Mouse (Mus musculus): Measurements from ENCODE around the gene Tent5c. TPM values are rescaled to one million over a fixed set of nuclear protein-coding genes. Genes with fewer than 3 reads are reported as not detected.

The Tent5c gene
- polyA plus RNA-seq, 1 experiment from 2014 or later, result 6.0 TPM

GRCm38 (mm10) chr3:100438461-100439002 lies 50.6 kb downstream of the Tent5c start:
- peaks cover 16% of the 10 kb centered on the region for H3K4me1 ChIP-seq (replicated peaks)
- H3K9ac ChIP-seq (replicated peaks), result no peak overlapping the region
- no peaks in the 10 kb centered on the region for H3K9me3 ChIP-seq
- H3K36me3 ChIP-seq, result no peaks in the 10 kb centered on the region
- H3K4me2 ChIP-seq, result no peak overlapping the region
- 67% methylated on average over 4 of the region's 4 CpGs for WGBS
- peak; percentile 54; the same call in 1 of the 2 replicates for ATAC-seq (ENCODE audit: insufficient number of reproducible peaks, insufficient read depth, low FRiP score, low TSS enrichment, low read depth)
- no peaks in the 10 kb centered on the region for H3K27me3 ChIP-seq
- no peak overlapping the region for H3K4me3 ChIP-seq (replicated peaks)
- 0 out of 2 replicates have a peak overlapping the region, but pooled peaks have one; percentile 56 for H3K27ac ChIP-seq

DNA sequence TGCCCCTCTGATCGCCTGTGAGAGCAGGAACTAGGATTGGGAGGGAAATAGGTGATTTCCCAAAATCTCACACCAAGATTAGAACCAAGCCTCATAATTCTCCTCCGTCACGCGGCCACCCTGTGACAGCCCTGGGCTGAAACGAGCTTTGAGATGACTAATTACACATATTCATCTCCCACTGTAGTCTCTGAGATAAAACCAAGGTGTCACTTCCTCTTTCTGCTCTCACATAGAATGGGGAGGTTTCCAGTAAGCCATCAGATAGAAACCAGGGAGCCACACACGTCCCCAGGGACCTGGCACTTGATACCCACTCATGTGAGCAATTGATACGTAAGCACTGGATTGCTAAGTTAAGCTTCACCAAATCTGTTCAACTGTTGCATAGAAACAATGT lies 52.4 kb downstream of the Tent5c start:
- WGBS, result 84% methylated on average over 7 of the region's 7 CpGs
- ATAC-seq (ENCODE audit: insufficient number of reproducible peaks, insufficient read depth, low FRiP score, low TSS enrichment, low read depth), result no peak
- no peak overlapping the region for H3K9ac ChIP-seq (replicated peaks)

GRCm38 (mm10) chr3:100431705-100432104 lies 57.4 kb downstream of the Tent5c start:
- no peak for ATAC-seq (ENCODE audit: insufficient number of reproducible peaks, insufficient read depth, low FRiP score, low TSS enrichment, low read depth)
- H3K27me3 ChIP-seq, result no peaks in the 10 kb centered on the region
- H3K36me3 ChIP-seq, result no peaks in the 10 kb centered on the region
- 0 out of 2 replicates have a peak, but pooled peaks cover 2% of the 10 kb centered on the region for H3K4me1 ChIP-seq (replicated peaks)
- no peak overlapping the region for H3K4me2 ChIP-seq
- WGBS, result 86% methylated on average over 4 of the region's 4 CpGs
- no peak overlapping the region for H3K27ac ChIP-seq
- no peaks in the 10 kb centered on the region for H3K9me3 ChIP-seq
- H3K4me3 ChIP-seq (replicated peaks), result no peak overlapping the region
- no peak overlapping the region for H3K9ac ChIP-seq (replicated peaks)

More for the DNA sequence above, 52.4 kb downstream of the Tent5c start:
- H3K4me2 ChIP-seq, result no peak overlapping the region
- no peaks in the 10 kb centered on the region for H3K9me3 ChIP-seq
- peaks cover 11% of the 10 kb centered on the region for H3K4me1 ChIP-seq (replicated peaks)
- H3K27ac ChIP-seq, result no peak overlapping the region
- no peaks in the 10 kb centered on the region for H3K27me3 ChIP-seq
- H3K4me3 ChIP-seq (replicated peaks), result no peak overlapping the region
- H3K36me3 ChIP-seq, result no peaks in the 10 kb centered on the region

DNA sequence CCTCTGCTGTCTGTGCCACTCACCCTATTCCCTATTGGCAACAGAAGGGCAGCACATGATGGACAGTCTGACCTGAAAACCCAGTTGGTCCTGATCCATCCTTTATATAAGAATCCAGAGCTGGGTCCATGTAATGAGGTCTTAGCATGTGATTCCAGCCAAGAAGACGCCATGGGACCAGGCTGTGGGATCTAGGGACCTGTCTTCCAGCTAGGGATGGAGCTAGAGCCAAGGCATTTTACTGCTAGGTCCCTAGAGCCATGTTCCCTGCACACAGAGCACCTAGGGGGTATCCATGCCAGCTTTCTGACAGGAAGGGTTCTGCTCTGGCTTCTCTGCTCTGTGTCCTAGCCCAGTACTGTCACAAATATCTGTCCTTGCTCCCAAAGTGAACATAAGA lies 58.4 kb downstream of the Tent5c start:
- no peak for ATAC-seq (ENCODE audit: insufficient number of reproducible peaks, insufficient read depth, low FRiP score, low TSS enrichment, low read depth)
- H3K4me3 ChIP-seq (replicated peaks), result no peak overlapping the region

DNA sequence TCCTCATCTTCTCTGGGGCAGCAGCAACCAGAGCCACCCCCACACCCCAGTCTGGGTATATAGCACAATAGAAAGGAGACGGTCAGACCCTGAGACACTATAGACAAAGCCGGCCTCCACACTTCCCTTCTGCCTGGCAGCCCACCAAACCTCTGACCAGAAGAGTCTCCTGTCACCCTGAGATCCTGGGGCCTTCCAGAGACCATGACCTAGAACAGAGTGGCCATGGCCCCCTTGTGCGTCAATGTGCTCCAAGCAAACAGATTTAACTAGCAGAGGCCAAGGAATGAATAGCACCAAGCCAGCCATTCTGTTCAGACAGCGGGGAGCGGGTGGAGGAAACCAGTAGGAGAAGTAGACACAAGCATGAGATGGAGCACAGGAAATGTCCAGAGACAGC lies 59.0 kb downstream of the Tent5c start:
- Histone ChIP-seq H3K36me3 (no peaks in the 10 kb centered on the region), H3K4me1 (replicated peaks) (0 out of 2 replicates have a peak, but pooled peaks cover 11% of the 10 kb centered on the region), H3K27ac (no peak overlapping the region), H3K4me2 (no peak overlapping the region), H3K27me3 (no peaks in the 10 kb centered on the region), H3K9ac (replicated peaks) (no peak overlapping the region), H3K4me3 (replicated peaks) (no peak overlapping the region), H3K9me3 (no peaks in the 10 kb centered on the region)
- ATAC-seq (ENCODE audit: insufficient number of reproducible peaks, insufficient read depth, low FRiP score, low TSS enrichment, low read depth), result no peak
- 94% methylated on average over 5 of the region's 5 CpGs for WGBS

More for the DNA sequence above, 58.4 kb downstream of the Tent5c start:
- H3K9me3 ChIP-seq, result no peaks in the 10 kb centered on the region
- no peaks in the 10 kb centered on the region for H3K36me3 ChIP-seq
- no peak overlapping the region for H3K9ac ChIP-seq (replicated peaks)
- 0 out of 2 replicates have a peak, but pooled peaks cover 11% of the 10 kb centered on the region for H3K4me1 ChIP-seq (replicated peaks)
- 90% methylated on average over 1 of the region's 1 CpGs for WGBS
- H3K4me2 ChIP-seq, result no peak overlapping the region
- no peak overlapping the region for H3K27ac ChIP-seq
- no peaks in the 10 kb centered on the region for H3K27me3 ChIP-seq

GRCm38 (mm10) chr3:100429667-100430066 lies 59.5 kb downstream of the Tent5c start:
- H3K9me3 ChIP-seq, result no peaks in the 10 kb centered on the region
- no peaks in the 10 kb centered on the region for H3K36me3 ChIP-seq
- H3K27me3 ChIP-seq, result no peaks in the 10 kb centered on the region
- H3K9ac ChIP-seq (replicated peaks), result no peak overlapping the region
- H3K4me2 ChIP-seq, result no peak overlapping the region
- H3K27ac ChIP-seq, result no peak overlapping the region
- H3K4me3 ChIP-seq (replicated peaks), result no peak overlapping the region
- WGBS, result 69% methylated on average over 4 of the region's 4 CpGs
- no peak for ATAC-seq (ENCODE audit: insufficient number of reproducible peaks, insufficient read depth, low FRiP score, low TSS enrichment, low read depth)
- H3K4me1 ChIP-seq (replicated peaks), result 0 out of 2 replicates have a peak, but pooled peaks cover 11% of the 10 kb centered on the region

DNA sequence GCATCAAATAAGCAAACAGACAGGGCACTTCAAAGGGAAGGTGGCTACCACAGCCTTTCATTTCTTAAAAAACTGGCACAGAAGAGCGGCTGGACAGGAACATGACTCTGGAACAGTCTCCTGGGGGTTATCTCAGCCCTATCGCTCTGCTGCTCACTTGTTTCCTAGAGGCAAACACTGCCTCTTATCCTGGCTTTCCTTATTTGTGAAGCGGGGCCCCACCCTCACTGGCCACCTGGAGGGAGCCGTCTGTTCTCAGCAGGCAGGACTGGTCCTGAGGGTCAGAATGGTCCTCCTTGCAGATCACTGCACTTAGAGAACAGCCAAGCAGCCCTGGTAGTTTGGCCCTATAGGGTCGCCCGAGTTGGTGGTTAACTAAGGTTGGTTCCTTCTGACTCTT lies 61.6 kb downstream of the Tent5c start:
- H3K9me3 ChIP-seq, result no peaks in the 10 kb centered on the region
- no peaks in the 10 kb centered on the region for H3K36me3 ChIP-seq
- 62% methylated on average over 6 of the region's 6 CpGs for WGBS
- no peak overlapping the region for H3K27ac ChIP-seq
- H3K4me3 ChIP-seq (replicated peaks), result no peak overlapping the region
- no peaks in the 10 kb centered on the region for H3K27me3 ChIP-seq
- ATAC-seq (ENCODE audit: insufficient number of reproducible peaks, insufficient read depth, low FRiP score, low TSS enrichment, low read depth), result no peak
- no peak overlapping the region for H3K9ac ChIP-seq (replicated peaks)
- 0 out of 2 replicates have a peak, but pooled peaks cover 11% of the 10 kb centered on the region for H3K4me1 ChIP-seq (replicated peaks)
- H3K4me2 ChIP-seq, result no peak overlapping the region

GRCm38 (mm10) chr3:100422392-100423167 lies 66.5 kb downstream of the Tent5c start:
- H3K9ac ChIP-seq (replicated peaks), result no peak overlapping the region
- no peak overlapping the region for H3K4me2 ChIP-seq
- no peak overlapping the region for H3K27ac ChIP-seq
- no peaks in the 10 kb centered on the region for H3K36me3 ChIP-seq
- H3K4me1 ChIP-seq (replicated peaks), result peaks cover 18% of the 10 kb centered on the region
- H3K9me3 ChIP-seq, result no peaks in the 10 kb centered on the region
- ATAC-seq (ENCODE audit: insufficient number of reproducible peaks, insufficient read depth, low FRiP score, low TSS enrichment, low read depth), result no peak
- no peaks in the 10 kb centered on the region for H3K27me3 ChIP-seq
- 69% methylated on average over 10 of the region's 10 CpGs for WGBS
- no peak overlapping the region for H3K4me3 ChIP-seq (replicated peaks)

DNA sequence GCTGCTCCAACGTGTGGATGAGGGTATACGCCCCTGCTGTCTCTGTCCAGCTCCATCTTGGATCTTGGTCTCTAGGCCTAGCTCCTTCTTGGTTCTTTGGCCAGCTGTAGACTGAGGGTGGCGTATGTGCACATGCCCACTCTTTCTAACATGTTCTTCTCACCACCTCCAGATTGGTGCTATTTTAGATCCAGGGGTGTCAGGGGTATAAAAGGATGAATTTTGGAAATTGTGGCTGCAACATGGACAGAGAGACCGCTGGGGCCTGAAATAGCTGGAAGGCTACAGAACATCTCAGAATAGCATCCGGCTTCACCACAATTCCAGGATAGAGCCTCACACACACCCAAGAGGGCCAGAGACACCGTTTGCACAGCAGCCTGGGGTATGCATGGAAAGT lies 67.8 kb downstream of the Tent5c start:
- 84% methylated on average over 6 of the region's 6 CpGs for WGBS

GRCm38 (mm10) chr3:100420691-100421056 lies 68.5 kb downstream of the Tent5c start:
- Histone ChIP-seq H3K4me3 (replicated peaks) (no peak overlapping the region), H3K27ac (no peak overlapping the region), H3K27me3 (no peaks in the 10 kb centered on the region), H3K4me2 (no peak overlapping the region), H3K9ac (replicated peaks) (no peak overlapping the region), H3K36me3 (no peaks in the 10 kb centered on the region), H3K9me3 (no peaks in the 10 kb centered on the region), H3K4me1 (replicated peaks) (peaks cover 10% of the 10 kb centered on the region)
- no peak for ATAC-seq (ENCODE audit: insufficient number of reproducible peaks, insufficient read depth, low FRiP score, low TSS enrichment, low read depth)
- WGBS, result 58% methylated on average over 5 of the region's 5 CpGs

More for the DNA sequence above, 67.8 kb downstream of the Tent5c start:
- H3K4me1 ChIP-seq (replicated peaks), result peaks cover 15% of the 10 kb centered on the region
- no peak for ATAC-seq (ENCODE audit: insufficient number of reproducible peaks, insufficient read depth, low FRiP score, low TSS enrichment, low read depth)
- no peaks in the 10 kb centered on the region for H3K36me3 ChIP-seq
- H3K9ac ChIP-seq (replicated peaks), result no peak overlapping the region
- no peaks in the 10 kb centered on the region for H3K9me3 ChIP-seq
- no peak overlapping the region for H3K4me2 ChIP-seq
- no peak overlapping the region for H3K27ac ChIP-seq
- H3K4me3 ChIP-seq (replicated peaks), result no peak overlapping the region
- H3K27me3 ChIP-seq, result no peaks in the 10 kb centered on the region

DNA sequence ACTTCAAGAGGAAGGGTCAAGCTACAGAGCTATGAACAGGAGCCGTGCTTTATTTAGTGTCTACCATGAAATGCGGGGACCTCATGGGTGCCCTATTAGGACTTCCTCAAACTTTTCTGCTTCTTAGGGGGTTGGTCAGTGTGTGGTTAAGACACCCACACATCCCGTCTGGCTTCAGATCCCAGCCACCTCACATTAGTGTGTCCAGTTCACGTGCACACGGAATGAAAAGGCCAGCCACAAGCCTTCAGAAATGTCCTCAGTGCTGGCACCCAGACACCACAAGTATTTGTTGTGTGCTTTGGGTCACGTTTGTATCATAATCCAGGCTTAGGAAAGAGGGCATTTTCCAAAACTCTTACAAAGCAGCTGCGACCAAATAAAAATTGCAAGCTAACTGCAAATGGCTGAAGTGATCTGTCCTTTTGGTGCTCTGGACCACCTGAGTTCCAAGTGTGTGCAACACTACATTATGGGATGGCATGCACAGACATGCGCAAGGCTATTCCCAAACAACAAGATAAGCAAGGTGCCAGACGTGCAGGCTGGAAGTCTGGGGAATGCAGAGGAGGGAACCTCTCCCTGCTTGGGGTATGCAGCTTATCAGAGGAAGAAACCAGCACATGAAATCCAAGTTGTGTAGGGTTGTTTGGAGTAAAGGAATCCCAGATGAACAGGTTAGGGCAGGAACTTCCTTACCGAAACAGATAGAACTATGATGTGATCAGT lies 69.0 kb downstream of the Tent5c start:
- H3K36me3 ChIP-seq, result no peaks in the 10 kb centered on the region
- H3K4me2 ChIP-seq, result no peak overlapping the region
- H3K27me3 ChIP-seq, result no peaks in the 10 kb centered on the region
- H3K4me3 ChIP-seq (replicated peaks), result no peak overlapping the region
- 79% methylated on average over 10 of the region's 10 CpGs for WGBS
- H3K4me1 ChIP-seq (replicated peaks), result peaks cover 10% of the 10 kb centered on the region
- no peaks in the 10 kb centered on the region for H3K9me3 ChIP-seq
- no peak for ATAC-seq (ENCODE audit: insufficient number of reproducible peaks, insufficient read depth, low FRiP score, low TSS enrichment, low read depth)
- no peak overlapping the region for H3K27ac ChIP-seq
- no peak overlapping the region for H3K9ac ChIP-seq (replicated peaks)

Measured in limb, embryonic 12.5 days (tissue).